Mouse (Mus musculus) stomach, postnatal 0 days (tissue): Measurements from ENCODE around the gene Zfp981. TPM values are rescaled to one million over a fixed set of nuclear protein-coding genes. Genes with fewer than 3 reads are reported as not detected.
A peak's percentile ranks its signal among the peaks of the same experiment; 100 is the strongest.
"Not testable (repeated sequence)": the region's sequence is repeated elsewhere in the genome, so short reads cannot be mapped to it uniquely, and the experiment has no call there.

Source experiments
- ATAC-seq: fragments of 200-750 bp; cut with Nextera tagmentation; 2 replicates; pipeline ENCODE4 v1.8.0; 2017; ENCODE audit not compliant: low FRiP score, low TSS enrichment
- DNase-seq: peaks from one replicate; pipeline ENCODE4 v3.0.0-alpha.2; 2016; ENCODE audit warnings: low spot score
- H3K27ac ChIP-seq: fragments of 300-500 bp; sonication (generic); replicated peaks from 2 replicates; pipeline ENCODE4 v1.5.1; 2014; ENCODE audit warnings: mild to moderate bottlenecking, control low read depth
- H3K27me3 ChIP-seq: fragments of 300-500 bp; sonication (generic); 2 replicates; pipeline ENCODE4 v1.6.1; 2014; ENCODE audit warnings: low read length; ENCODE audit not compliant: control insufficient read depth, insufficient read depth
- H3K36me3 ChIP-seq: fragments of 300-500 bp; sonication (generic); 2 replicates; pipeline ENCODE4 v1.6.1; 2014; ENCODE audit warnings: low read length, mixed read lengths; ENCODE audit not compliant: control insufficient read depth, insufficient read depth
- H3K4me1 ChIP-seq: fragments of 300-500 bp; sonication (generic); replicated peaks from 2 replicates; pipeline ENCODE4 v1.6.1; 2014; ENCODE audit warnings: antibody characterized with exemption; ENCODE audit not compliant: control insufficient read depth, insufficient read depth
- H3K4me2 ChIP-seq: fragments of 300-500 bp; sonication (generic); replicated peaks from 2 replicates; pipeline ENCODE4 v1.6.1; 2014; ENCODE audit warnings: low read depth, mild to moderate bottlenecking, control low read depth, moderate library complexity
- H3K4me3 ChIP-seq: fragments of 300-500 bp; sonication (generic); 2 replicates; pipeline ENCODE4 v1.5.1; 2014; ENCODE audit warnings: low read depth, low read length, control low read depth
- H3K9ac ChIP-seq: fragments of 300-500 bp; sonication (generic); 2 replicates; pipeline ENCODE4 v1.6.1; 2014; ENCODE audit warnings: mild to moderate bottlenecking, low read length, control low read depth, mixed read lengths
- H3K9me3 ChIP-seq: fragments of 300-500 bp; sonication (generic); 2 replicates; pipeline ENCODE4 v1.6.1; 2016; ENCODE audit warnings: low read length; ENCODE audit not compliant: control insufficient read depth
- CTCF ChIP-seq: IDR thresholded peaks from 2 replicates; pipeline ENCODE4 v1.5.1; 2016; ENCODE audit warnings: antibody characterized with exemption, low read depth, mild to moderate bottlenecking, moderate library complexity
- EP300 ChIP-seq: optimal IDR thresholded peaks from 2 replicates; pipeline ENCODE3; 2016; ENCODE audit warnings: antibody characterized with exemption
- WGBS: fragments of 180-500 bp; shearing (Covaris S2); extraction: QIAGEN DNeasy Blood & Tissue Kit; methylation state at CpG from one replicate; pipeline ENCODE4 v1.1.7; 2014; 5-methylcytosine and 5-hydroxymethylcytosine counted together
- polyA plus RNA-seq: library from polyadenylated mRNA; unstranded; fragments of >200 nt; fragmentation: Nextera tagmentation; extraction: Ambion mirVana; gene quantifications from 2 replicates; pipeline ENCODE4 v1.2.1, GENCODE M21; 2015

The Zfp981 gene
- polyA plus RNA-seq, 1 experiment from 2014 or later = not detected

GRCm38 (mm10) chr4:146457126-146457525 lies 44.7 kb upstream of the Zfp981 start:
- DNase-seq = no peak
- Histone ChIP-seq H3K9ac (no peak overlapping the region), H3K27me3 (no peaks in the 10 kb centered on the region), H3K4me2 (no peak overlapping the region), H3K4me3 (no peak overlapping the region), H3K9me3 (peaks cover 25% of the 10 kb centered on the region), H3K27ac (no peak overlapping the region), H3K4me1 (no peaks in the 10 kb centered on the region), H3K36me3 (no peaks in the 10 kb centered on the region; the same call in 1 of the 2 replicates)
- no peak for ATAC-seq
- WGBS = 60% methylated on average over 2 of the region's 2 CpGs
- TF ChIP-seq EP300 = no peak
- no peak for TF ChIP-seq CTCF

- WGBS = 53% methylated on average over 1 of the region's 1 CpGs
- peak; percentile 31; the same call in 1 of the 2 replicates for ATAC-seq
Observed at GRCm38 (mm10) chr4:146457720-146458119, 44.1 kb upstream of the Zfp981 start.

GRCm38 (mm10) chr4:146459822-146460221 lies 42.0 kb upstream of the Zfp981 start:
- H3K27me3 ChIP-seq, H3K27ac ChIP-seq, H3K4me2 ChIP-seq, H3K9ac ChIP-seq, H3K4me1 ChIP-seq, H3K36me3 ChIP-seq, ATAC-seq, H3K4me3 ChIP-seq, DNase-seq: not testable (repeated sequence)
- 84% methylated on average over 5 of the region's 5 CpGs for WGBS
- peaks cover 22% of the 10 kb centered on the region for H3K9me3 ChIP-seq

More at GRCm38 (mm10) chr4:146457720-146458119, 44.1 kb upstream of the Zfp981 start:
- Histone ChIP-seq H3K36me3 (no peaks in the 10 kb centered on the region; the same call in 1 of the 2 replicates), H3K9ac (no peak overlapping the region), H3K4me2 (no peak overlapping the region), H3K27me3 (no peaks in the 10 kb centered on the region), H3K9me3 (peaks cover 22% of the 10 kb centered on the region), H3K4me1 (no peaks in the 10 kb centered on the region), H3K4me3 (no peak overlapping the region), H3K27ac (no peak overlapping the region)
- no peak for TF ChIP-seq CTCF
- no peak for TF ChIP-seq EP300
- no peak for DNase-seq

- 80% methylated on average over 5 of the region's 5 CpGs for WGBS
- peaks cover 17% of the 10 kb centered on the region for H3K9me3 ChIP-seq
- not testable (repeated sequence) for H3K9ac ChIP-seq, H3K4me1 ChIP-seq, H3K4me2 ChIP-seq, H3K27me3 ChIP-seq, DNase-seq, H3K27ac ChIP-seq, ATAC-seq, H3K4me3 ChIP-seq, H3K36me3 ChIP-seq
Observed at GRCm38 (mm10) chr4:146460685-146461084, 41.1 kb upstream of the Zfp981 start.

- not testable (repeated sequence) for H3K4me1 ChIP-seq, H3K4me2 ChIP-seq, H3K4me3 ChIP-seq, H3K27ac ChIP-seq, H3K27me3 ChIP-seq, DNase-seq, H3K36me3 ChIP-seq, H3K9ac ChIP-seq, H3K9me3 ChIP-seq
- peak; percentile 32; the same call in 1 of the 2 replicates for ATAC-seq
- 84% methylated on average over 17 of the region's 19 CpGs for WGBS
Observed at GRCm38 (mm10) chr4:146463649-146464351, 38.0 kb upstream of the Zfp981 start.

- DNase-seq, H3K27me3 ChIP-seq, H3K4me1 ChIP-seq, H3K9ac ChIP-seq, H3K36me3 ChIP-seq, H3K27ac ChIP-seq, H3K9me3 ChIP-seq, H3K4me3 ChIP-seq, H3K4me2 ChIP-seq: not testable (repeated sequence)
- WGBS = 93% methylated on average over 9 of the region's 12 CpGs
- peak; percentile 30; the same call in 1 of the 2 replicates for ATAC-seq
Observed at GRCm38 (mm10) chr4:146469984-146470383, 31.8 kb upstream of the Zfp981 start.

GRCm38 (mm10) chr4:146474181-146474580 lies 27.6 kb upstream of the Zfp981 start:
- DNase-seq, H3K27me3 ChIP-seq, H3K27ac ChIP-seq, H3K36me3 ChIP-seq, H3K4me1 ChIP-seq, H3K4me2 ChIP-seq, H3K9ac ChIP-seq, H3K4me3 ChIP-seq: not testable (repeated sequence)
- peaks cover 16% of the 10 kb centered on the region for H3K9me3 ChIP-seq
- ATAC-seq = peak; percentile 50; the same call in 1 of the 2 replicates
- no CpG with 5 or more reads among the region's 1 CpGs for WGBS

GRCm38 (mm10) chr4:146474716-146475676 lies 26.8 kb upstream of the Zfp981 start:
- DNase-seq, H3K27me3 ChIP-seq: not testable (repeated sequence)

More at GRCm38 (mm10) chr4:146474716-146475676, 26.8 kb upstream of the Zfp981 start:
- not testable (repeated sequence) for H3K4me3 ChIP-seq, H3K27ac ChIP-seq, H3K4me1 ChIP-seq, H3K9ac ChIP-seq, H3K36me3 ChIP-seq, H3K4me2 ChIP-seq
- WGBS = 57% methylated on average over 54 of the region's 94 CpGs
- peaks cover 13% of the 10 kb centered on the region for H3K9me3 ChIP-seq
- peak; percentile 80 for ATAC-seq
